Mouse (Mus musculus): Measurements from ENCODE around the gene Micall1.

GRCm38 (mm10) chr15:79110528-79110927, 1.8 kb downstream of the Micall1 start:
- TF ChIP-seq CTCF (IDR thresholded peaks at IDR 0.05; ENCODE audit: low read depth) (no peak), EP300 (IDR thresholded peaks at IDR 0.05; ENCODE audit: low read depth) (no peak)
